Mouse (Mus musculus) adrenal gland, postnatal 10 days (tissue): ENCODE results near the gene Cenpm. TPM values are rescaled to one million over a fixed set of nuclear protein-coding genes. Genes with fewer than 3 reads are reported as not detected.
A peak's percentile ranks its signal among the peaks of the same experiment; 100 is the strongest.
"Not testable (repeated sequence)": the region's sequence is repeated elsewhere in the genome, so short reads cannot be mapped to it uniquely, and the experiment has no call there.

Experiments
- DNase-seq: peaks from one replicate; pipeline ENCODE4 v3.0.0; 2021; ENCODE audit warnings: mixed read lengths
- long read RNA-seq, 2 experiments: library from polyadenylated mRNA; stranded (forward); transcript quantifications; one replicate each; pipeline ENCODE4 v2.0.0; 2021
- total RNA-seq, 2 experiments: library from RNA; stranded (reverse); gene quantifications; 2 replicates each; pipeline ENCODE4 v1.2.3; 2021

Cenpm gene
- total RNA-seq, result 10 to 100 TPM; 11.7 to 12.0 TPM
- long read RNA-seq, experiment 1, transcript Cenpm-202 (6 exons, 1,202 nt), result major isoform, 16 of 23 reads
- long read RNA-seq, experiment 1, partial matches to known transcripts, result 2 of 23 reads
- long read RNA-seq, experiment 1, other reads (novel, unspliced or antisense), result 1 of 23 reads
- long read RNA-seq, experiment 2, transcript Cenpm-206 (5 exons, 593 nt), result minor isoform, 5 of 16 reads
- long read RNA-seq, experiment 2, transcript Cenpm-202 (6 exons, 1,202 nt), result major isoform, 10 of 16 reads
- long read RNA-seq, experiment 2, partial matches to known transcripts, result 0 of 16 reads
- long read RNA-seq, experiment 2, other reads (novel, unspliced or antisense), result 1 of 16 reads

DNA sequence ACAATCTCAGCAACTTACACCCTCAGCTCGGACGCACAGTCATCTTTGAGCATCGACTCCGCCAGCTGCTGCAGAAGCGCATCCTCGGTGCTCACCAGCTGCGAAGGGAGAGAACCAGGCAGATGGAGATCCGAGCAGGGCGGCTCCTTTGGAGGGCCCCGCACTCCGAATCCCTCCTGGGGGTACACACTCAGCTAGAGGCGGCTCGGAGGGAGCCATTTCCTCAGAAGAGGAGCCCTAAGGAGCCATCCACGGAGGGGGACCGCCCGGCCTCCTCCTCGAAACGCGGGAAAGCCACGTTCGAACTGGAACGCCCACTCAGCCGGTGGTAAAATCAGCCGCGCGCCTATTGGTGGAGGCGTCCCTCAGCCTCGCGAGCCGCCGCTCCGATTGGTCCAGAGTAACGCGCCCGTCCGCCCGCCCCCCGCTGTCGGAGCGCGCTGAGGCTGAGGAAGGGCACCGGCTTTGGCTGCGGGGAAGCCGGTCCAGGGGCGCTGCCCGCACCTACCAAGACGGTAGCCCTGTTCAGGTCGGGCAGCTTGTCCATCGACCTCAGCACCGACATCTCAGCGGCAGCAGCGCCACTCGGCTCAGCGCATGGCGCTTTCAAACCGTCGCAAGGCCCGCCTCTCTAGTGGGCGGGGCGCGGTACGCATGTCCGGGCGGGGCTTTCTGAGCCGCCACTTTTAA lies at the start of gene Cenpm:
Gene Cenpm, minus strand, starts transcription at position 634 of the 690 bp plus-strand sequence.
- DNase-seq, result peak; percentile 95

DNA sequence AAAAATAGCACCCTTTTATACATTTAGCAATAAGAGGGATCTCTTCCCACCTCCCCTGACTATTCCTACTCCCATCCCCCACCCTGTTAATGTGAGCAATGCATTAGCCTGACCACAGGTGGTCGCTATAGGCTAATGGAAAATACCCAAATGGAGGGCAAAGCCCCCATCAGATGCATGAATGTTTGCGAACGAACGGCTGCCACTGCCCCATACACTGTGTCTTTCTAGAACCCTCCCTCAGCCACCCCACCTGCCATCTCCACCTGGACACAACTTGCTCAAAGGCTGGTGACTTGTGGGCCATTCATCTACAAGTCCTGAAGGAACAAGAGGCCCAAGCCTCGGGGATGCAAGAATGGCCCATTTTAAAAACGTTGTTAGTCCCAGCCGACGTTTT lies 49.5 kb upstream of the Cenpm start:
- DNase-seq, result no peak

DNA sequence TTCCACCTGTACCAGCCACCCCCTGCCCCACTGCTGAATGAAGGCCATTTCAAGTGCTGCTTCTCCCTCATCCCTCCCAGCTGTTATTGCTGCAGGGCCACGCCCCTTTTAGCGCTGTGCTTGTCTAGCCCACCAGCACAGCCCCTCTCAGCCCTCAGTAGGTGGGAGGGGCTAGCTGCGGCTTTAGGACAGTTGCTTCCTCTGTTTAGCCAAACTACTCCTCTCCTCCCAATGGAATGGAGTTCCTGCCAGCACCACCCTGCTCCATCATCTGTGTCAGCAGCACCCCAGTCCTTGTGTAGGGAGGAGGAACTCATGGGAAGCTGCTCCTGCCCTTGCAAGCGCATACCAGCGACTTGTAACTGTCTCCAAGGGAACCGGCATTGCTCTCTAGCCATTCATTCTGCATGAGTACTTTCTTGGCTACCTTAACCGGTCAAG lies 48.7 kb upstream of the Cenpm start:
- no peak for DNase-seq

DNA sequence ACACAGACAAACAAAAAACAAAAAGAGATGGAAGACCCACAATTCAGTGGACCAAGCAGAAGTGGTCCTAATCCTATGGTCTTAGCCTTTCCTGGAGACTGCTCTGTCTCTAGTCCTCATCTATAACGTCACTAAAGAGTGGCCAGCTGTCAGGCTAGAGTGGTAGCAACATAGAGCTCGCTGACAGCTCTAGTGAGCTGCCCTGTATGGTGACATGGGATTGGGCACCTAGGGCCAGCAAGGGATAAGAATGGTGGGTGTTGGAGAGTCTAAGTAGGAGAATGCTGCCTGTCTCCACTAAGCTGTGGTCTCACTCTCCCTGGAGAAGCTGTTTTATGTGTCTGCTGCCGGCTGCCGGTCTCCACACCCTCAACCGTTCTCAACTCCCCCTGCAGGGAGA lies 48.3 kb upstream of the Cenpm start:
- DNase-seq, result no peak

DNA sequence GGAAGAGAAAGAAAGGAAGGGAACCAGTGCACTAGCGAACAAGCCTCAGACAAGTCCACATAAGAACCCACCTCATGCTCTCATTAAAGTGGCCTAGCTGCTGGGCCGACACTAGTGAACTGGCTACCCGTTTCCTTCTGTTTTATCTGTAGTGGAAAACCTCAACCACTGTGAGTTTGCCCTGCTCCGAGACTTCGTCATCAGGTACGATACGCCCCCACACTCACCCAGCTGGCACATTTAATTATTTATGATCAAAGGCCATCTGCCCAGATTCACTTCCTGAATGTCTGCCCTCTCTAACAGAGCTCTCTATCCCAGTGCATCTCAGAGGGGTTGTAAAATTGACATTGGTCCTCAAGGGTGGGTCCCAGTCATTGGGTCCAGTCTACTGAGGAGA lies 45.7 kb upstream of the Cenpm start:
- no peak for DNase-seq

DNA sequence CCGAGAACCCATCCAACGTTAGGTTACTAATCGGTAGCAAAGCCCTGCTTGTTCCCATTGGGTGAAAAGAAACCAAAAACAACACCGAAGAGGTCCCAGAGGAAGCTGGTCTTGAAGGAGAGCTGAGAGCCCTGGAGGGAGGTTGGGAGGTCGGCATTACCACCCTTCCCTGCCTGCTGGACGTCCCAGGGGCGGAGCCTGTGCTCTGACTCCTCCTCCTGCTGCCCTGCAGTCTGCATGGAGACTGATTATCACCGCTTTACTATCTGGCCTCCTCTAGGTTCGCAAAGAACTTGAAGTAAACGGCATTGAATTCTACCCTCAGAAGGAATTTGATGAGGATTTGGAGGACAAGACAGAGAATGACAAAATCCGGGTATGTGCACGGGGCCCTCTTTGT lies 41.6 kb upstream of the Cenpm start:
- no peak for DNase-seq

DNA sequence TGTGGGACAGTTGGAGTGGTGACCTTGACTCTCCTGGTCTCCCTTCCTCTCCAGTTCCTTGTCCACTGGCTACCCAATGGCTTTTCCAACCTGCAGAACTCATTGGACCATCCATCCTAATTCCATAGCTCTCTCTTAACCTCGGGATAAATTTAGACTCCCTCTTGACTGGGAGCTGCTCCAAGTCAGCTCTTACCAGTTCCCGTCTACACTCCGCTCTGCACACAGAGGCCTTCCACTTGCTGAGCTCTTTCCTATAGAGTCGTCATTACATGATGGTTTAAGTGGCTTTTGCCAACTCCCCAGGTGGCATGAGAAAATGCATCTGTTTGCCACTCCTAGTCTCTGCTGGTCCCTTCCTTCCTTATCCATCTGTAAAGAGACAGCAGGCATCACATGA lies 36.1 kb upstream of the Cenpm start:
- no peak for DNase-seq

DNA sequence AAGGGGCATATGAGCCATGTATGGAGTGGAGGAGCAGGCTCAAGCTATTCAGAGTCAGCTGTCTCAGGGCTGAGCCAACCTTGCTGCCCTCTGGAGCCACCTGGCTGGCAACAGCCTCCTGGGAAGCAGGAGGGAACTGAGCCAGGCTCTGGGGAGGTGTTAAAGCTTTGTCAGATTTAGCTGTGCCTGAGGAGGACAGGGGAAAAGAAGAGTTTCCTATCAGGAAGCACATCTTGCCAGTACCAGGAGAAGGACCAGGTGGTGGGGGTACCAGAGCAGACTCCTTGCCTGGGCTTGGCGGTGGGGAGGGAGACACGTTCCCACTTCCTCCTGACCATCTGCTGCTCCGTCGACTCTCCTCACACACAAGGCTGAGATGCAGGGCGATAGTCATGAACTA lies 33.0 kb upstream of the Cenpm start:
- DNase-seq, result no peak

DNA sequence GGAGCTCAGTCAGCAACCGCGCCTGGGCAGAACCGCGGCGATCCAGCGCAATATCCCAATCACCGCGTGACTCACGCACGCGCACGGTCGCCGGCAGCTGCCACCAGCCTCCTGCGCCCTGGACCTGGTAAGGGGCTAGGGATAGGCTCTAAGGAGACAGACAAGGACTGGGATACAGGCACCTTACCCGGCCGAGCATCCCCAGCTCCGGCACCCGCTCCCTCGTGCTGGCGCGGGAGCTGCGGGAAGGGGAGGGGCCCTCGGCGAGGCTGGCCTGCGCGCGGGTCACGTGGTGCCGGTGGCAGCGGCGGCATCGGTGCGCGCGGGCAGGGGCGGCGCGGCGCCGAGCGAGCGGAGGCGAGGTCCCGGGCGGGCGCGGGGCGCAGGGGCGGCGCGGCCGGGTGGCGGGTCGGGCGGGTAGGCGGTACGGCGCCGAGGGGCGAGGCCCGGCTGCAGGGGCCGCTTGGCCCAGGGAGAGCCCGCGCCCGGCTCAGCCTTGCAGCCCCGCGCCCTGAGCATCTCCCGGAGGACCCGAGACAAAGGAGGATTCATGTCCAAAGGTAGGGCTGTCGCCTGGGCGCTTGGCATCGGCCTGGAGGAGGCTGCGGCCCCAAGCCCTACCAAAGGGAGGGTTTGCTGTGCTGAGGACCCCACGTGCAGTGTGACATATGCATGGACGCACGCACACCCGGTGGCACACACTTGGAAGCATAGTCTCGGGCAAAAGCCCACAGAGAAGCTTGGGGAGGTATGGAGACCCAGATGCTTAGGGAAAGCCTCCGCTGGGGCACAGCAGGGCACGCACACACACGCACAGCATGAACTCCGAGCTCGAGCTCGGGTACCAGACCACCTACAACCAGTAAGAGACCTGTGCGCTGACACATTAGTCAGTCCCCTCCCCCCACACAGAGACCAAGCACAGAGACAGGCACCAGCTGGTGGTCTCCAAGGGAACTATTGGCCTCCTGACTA lies 30.7 kb upstream of the Cenpm start:
- peak; percentile 65 for DNase-seq

DNA sequence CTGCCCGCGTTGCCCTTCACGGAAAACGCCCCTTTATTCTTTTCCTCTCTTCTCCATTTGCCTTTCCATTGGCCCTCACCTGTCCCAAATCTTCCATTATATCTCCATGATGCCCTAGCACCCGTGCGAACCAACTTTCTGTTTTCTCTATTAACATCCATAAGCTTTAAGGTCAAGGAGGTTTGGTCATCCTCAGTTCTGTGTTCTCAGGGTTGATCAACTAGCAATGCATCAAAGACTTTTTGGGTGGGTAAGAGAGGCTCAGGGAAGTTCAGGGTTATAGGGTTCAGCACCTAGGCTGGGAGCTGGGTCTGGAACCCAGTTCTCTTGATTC lies 30.0 kb upstream of the Cenpm start, which contains the start of gene Sept3:
Gene Sept3, plus strand, starts transcription at position 301 of the 334 bp plus-strand sequence.
- no peak for DNase-seq

DNA sequence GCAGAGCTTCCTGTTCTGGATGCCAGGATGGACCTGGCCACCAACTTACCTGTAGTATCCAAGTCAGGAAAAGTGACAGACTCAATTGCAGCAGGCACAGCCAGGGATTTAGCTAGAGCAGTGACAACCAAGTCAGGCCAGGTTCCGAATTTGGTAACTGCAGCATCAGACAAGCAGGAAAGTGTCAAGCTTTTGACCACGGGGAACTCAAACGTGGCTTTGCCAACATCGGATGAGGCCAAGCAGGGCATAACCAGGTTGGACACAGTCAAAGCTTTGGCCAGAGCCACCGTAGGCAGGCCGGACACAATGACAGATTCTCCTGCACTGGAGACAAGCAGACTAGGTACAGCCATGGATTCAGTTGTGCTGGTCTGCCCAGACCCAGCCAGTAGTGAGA lies 27.7 kb upstream of the Cenpm start:
- DNase-seq, result no peak

DNA sequence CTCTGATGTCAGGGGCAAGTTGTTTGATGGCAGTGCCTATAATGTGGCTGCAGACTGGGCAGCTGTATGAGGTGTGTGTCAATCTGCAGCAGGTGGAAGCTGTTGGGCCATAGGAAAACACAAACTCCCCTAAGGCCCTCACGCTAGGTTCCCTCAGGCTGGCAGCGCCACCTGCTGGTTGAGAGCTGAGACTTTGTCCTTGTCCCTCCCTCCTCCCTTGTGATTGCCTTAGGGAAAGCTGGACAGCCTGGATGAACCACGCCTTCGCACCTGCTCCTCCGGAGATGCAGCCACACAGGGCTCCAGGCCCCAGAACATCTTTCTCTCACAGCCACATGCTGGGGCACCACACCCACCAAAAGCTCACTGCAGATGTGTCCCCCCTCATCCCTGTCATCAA lies 26.7 kb upstream of the Cenpm start:
- peak; percentile 84 for DNase-seq

DNA sequence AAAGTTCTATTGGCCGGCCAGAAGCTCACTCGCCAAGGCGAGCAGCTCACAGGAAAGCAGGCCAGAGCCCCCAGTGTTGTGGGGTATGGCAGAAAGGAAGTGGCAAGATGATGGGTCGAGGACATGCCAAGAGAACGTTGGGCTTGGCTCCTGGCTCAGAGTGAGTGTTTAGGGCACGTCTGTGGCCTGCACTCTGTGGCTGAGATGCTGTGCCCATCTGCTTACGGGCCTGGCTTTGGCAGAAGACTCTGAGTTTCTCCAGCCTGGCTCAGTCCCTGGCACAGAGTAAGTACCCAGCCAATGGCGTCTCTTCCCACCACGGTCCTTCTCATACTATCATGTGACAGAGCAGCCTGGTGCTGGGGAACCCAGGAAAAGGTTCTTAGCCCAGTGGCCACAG lies 24.2 kb upstream of the Cenpm start:
- no peak for DNase-seq

DNA sequence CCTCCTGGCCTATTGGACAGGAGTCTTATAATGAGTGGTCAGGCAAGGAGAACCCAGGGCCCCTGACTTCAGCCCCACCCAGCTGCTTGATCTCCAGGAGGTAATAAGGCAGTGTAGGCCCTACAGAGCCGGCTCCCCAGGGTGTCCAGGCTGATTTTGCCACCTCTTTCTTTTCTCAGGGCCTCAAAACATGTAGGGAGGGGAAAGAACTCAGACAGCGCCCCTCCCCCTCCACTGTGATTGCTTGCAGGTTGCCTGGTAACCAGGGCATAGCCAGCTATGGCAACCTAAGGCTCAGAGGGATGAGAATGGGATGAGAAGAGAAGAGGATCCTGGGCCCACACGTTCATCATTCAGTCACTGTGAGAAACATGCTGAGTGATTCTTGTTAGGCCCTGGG lies 23.6 kb upstream of the Cenpm start:
- DNase-seq, result no peak

DNA sequence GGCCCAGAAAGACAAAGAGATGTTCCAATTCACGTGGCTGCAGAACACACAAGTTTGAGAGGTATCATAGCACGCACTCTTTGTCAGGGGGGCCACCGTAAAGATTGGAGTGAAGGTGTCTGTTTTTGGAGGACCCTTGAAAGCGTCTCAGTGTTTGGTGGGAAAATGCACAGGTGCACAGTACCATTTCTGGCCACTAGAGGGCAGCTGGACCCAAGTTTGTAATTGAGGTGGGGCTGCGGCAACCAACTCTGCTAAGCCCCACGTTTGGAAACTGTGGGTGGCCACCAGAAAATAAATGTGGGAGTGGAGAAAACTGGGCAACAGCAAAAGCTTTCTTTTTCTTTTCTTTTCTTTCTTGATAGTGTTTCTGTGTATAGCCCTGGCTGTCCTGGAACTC lies 21.8 kb upstream of the Cenpm start:
- peak; percentile 78 for DNase-seq

DNA sequence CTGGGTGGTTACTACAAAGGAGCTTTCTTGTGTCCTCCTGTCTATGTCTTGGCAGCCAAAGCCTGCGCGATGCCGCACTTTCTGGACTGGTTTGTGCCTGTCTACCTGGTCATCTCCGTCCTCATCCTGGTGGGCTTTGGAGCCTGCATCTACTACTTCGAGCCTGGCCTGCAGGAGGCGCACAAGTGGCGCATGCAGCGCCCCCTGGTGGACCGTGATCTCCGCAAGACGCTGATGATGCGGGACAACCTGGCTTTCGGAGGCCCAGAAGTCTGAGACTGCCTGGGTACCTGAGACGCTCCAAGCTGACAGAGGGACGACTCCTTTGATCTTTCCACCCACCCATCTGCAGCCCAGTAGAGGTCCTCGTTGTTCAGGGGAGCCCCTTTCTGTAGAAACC lies 15.0 kb upstream of the Cenpm start:
- peak; percentile 82 for DNase-seq

DNA sequence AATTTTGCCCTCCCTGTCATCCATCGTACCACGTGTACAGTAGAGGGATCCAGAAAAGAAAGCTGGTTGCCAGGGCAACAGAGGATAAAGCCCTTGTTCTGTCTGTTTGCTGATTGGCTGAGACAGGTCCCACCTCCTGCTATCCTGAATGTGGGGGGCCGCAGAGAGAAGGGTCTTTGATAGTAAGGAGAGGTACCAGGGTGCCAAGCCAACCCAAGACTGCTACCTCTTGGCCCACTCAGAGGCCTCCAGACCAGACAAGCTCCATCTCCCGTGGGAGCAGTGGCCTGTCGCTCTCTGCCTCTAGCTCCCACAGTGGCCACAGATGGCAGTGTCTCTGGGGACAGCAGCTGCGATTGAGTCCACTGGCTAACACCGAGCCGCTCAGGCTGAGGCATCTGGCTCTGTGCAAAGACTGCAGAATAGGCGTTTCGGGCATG lies 11.4 kb upstream of the Cenpm start:
- no peak for DNase-seq

DNA sequence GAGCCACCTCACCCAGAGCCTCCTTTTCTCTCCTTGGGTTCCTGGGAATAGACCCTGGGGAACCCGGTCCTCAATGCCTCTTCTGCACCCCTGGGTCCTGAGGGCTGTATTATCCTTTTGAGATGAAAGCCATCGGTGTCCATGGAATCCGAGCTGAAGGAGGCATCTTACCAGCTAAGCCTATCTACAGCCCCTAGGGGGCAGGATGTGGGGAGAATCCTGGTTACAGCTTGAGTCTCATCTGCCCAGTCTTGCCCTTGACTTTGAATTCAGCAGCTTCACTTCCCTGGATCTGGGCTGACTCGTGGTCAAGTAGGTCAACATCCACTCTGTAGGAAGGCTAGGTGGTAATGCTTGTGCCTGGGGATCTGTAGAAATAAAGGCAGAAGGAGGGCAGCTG lies 10.7 kb upstream of the Cenpm start:
- DNase-seq, result no peak

DNA sequence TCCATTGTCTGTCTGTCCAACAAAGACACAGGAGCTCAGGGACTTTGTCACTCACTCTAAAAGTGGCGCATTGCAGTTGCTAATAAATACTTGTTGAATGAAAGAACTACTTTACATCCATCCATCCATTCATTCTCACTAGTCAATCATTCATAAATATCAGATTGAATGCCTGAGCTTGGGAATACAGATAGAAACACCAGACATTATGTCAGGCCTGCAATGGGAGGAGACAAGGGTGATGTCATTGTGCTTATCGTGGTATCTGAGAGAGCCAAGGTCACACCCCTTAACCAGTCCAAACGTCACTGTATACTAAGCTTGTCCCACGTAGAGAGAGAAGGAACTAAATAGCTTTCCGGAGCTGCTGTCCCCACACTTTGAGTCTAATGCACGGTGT lies 7.5 kb upstream of the Cenpm start, which contains the start of gene 1500009C09Rik:
Gene 1500009C09Rik, plus strand, starts transcription at position 301 of the 400 bp plus-strand sequence.
- DNase-seq, result no peak

DNA sequence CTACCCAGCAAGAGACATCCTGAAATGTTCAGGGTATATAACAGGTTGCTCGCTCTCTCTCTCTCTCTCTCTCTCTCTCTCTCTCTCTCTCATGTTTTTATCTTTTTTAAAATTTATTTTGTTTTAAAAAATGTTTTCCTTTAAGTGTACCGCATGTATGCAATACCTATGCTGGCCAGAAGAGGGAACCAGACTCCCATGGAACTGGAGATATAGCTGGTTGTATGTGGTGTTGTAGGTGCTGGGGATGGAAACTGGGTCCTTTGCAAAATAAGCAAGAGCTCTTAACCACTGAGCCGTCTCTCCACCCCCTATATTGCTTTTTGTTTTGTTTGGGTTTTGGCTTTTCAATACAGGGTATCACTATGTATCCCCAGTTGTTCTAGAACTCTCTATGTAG lies 7.0 kb upstream of the Cenpm start:
- no peak for DNase-seq

DNA sequence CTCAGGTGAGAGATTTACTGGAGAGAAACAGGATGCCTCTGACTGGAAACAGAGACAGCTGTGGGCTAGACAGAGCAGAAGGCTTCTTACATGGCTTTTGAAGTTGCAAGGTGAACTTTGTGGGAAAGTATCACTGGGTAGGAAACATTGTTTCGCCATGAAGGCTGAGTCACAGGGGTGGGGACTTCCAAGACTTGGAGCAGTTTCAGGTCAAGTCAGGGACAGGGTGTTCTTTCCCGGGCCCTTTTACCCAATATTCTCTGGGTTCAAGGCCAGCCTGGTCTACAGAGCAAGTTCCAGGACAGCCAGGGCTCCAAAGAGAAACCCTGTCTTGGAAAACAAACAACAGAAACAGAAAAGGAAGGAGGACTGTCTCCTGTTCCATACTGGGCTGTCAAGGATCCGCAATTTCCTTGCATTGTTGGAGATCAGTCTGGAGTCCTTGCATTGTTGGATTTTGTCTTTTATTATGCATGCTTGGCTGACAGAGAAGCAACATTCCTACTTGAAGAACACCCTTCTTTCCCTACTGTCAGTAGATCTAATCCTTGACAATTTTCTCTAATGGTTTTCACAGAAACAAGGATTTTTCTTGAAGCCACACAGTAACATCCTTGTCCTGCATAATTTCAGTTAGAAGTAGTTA lies 2.7 kb upstream of the Cenpm start:
- DNase-seq, result peak; percentile 63

DNA sequence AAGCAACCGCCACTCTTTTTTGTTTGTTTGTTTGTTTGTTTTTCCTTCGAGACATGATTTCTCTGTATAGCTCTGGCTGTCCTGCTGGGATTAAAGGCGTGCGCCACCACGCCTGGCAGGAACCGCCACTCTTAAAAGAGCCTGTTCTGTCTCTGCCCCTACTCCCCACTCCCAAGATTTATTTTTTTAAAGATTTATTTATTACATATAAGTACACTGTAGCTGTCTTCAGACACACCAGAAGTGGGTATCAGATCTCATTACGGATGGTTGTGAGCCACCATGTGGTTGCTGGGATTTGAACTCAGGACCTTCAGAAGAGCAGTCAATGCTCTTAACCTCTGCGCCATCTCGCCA lies 235 bp upstream of the Cenpm start:
- DNase-seq, result not testable (repeated sequence)
